Mouse (Mus musculus) layer of hippocampus, adult 2 months (tissue): ENCODE measurements around the gene Inpp5a. TPM values are rescaled to one million over a fixed set of nuclear protein-coding genes. Genes with fewer than 3 reads are reported as not detected.

Source experiments
- DNase-seq, 2 experiments: peaks; one replicate each; pipeline ENCODE4 v3.0.0; 2022; ENCODE audit warnings: low spot score in 2 of 2
- H3K27ac ChIP-seq: fragments of 200-600 bp; 2 replicates; pipeline ENCODE4 v1.8.1; 2022
- H3K4me3 ChIP-seq: fragments of 200-600 bp; 2 replicates; pipeline ENCODE4 v1.8.1; 2022; ENCODE audit warnings: mild to moderate bottlenecking
- CTCF ChIP-seq: fragments of 200-600 bp; conservative IDR thresholded peaks from 2 replicates; pipeline ENCODE4 v1.8.1; 2022; ENCODE audit warnings: antibody characterized with exemption, mild to moderate bottlenecking, moderate library complexity
- total RNA-seq, 2 experiments: library from RNA; stranded (reverse); gene quantifications; 2 replicates each; pipeline ENCODE4 v1.2.3; 2021

The Inpp5a gene
- total RNA-seq, 2 experiments from 2014 or later, result 39.2 to 41.1 TPM

GRCm38 (mm10) chr7:139397521-139397920, 8.6 kb downstream of the Inpp5a start:
- DNase-seq, result peak; percentile 23 to 38
- no peak overlapping the region for H3K27ac ChIP-seq
- no peak overlapping the region for H3K4me3 ChIP-seq
- TF ChIP-seq CTCF, result no peak

- Histone ChIP-seq H3K27ac (no peak overlapping the region), H3K4me3 (no peak overlapping the region)
- no peak for TF ChIP-seq CTCF
- DNase-seq, result no peak
Measured at GRCm38 (mm10) chr7:139398111-139398510, 9.2 kb downstream of the Inpp5a start.

GRCm38 (mm10) chr7:139398530-139399021, 9.7 kb downstream of the Inpp5a start:
- Histone ChIP-seq H3K27ac (no peak overlapping the region), H3K4me3 (no peak overlapping the region)
- DNase-seq, result no peak
- TF ChIP-seq CTCF, result no peak

GRCm38 (mm10) chr7:139399572-139399971, 10.7 kb downstream of the Inpp5a start:
- no peak for DNase-seq
- H3K27ac ChIP-seq, result no peak overlapping the region
- no peak overlapping the region for H3K4me3 ChIP-seq
- no peak for TF ChIP-seq CTCF

- no peak for TF ChIP-seq CTCF
- no peak for DNase-seq
- H3K27ac ChIP-seq, result no peak overlapping the region
- H3K4me3 ChIP-seq, result no peak overlapping the region
Measured at GRCm38 (mm10) chr7:139399977-139400685, 11.2 kb downstream of the Inpp5a start.

- no peak for DNase-seq
- TF ChIP-seq CTCF, result no peak
- Histone ChIP-seq H3K4me3 (no peak overlapping the region), H3K27ac (no peak overlapping the region)
Measured at GRCm38 (mm10) chr7:139400926-139401325, 12.0 kb downstream of the Inpp5a start.

GRCm38 (mm10) chr7:139401791-139402190, 12.9 kb downstream of the Inpp5a start:
- DNase-seq, result no peak
- TF ChIP-seq CTCF, result no peak
- Histone ChIP-seq H3K4me3 (no peak overlapping the region), H3K27ac (no peak overlapping the region)

GRCm38 (mm10) chr7:139402721-139403120, 13.8 kb downstream of the Inpp5a start:
- no peak for TF ChIP-seq CTCF
- DNase-seq, result no peak
- Histone ChIP-seq H3K4me3 (no peak overlapping the region), H3K27ac (no peak overlapping the region)

- DNase-seq, result no peak
- Histone ChIP-seq H3K4me3 (no peak overlapping the region), H3K27ac (no peak overlapping the region)
- no peak for TF ChIP-seq CTCF
Measured at GRCm38 (mm10) chr7:139406581-139406980, 17.7 kb downstream of the Inpp5a start.

GRCm38 (mm10) chr7:139407966-139408365, 19.1 kb downstream of the Inpp5a start:
- TF ChIP-seq CTCF, result no peak
- H3K27ac ChIP-seq, result no peak overlapping the region
- no peak overlapping the region for H3K4me3 ChIP-seq
- no peak for DNase-seq

- no peak overlapping the region for H3K4me3 ChIP-seq
- DNase-seq, result no peak
- no peak overlapping the region for H3K27ac ChIP-seq
- no peak for TF ChIP-seq CTCF
Measured at GRCm38 (mm10) chr7:139409903-139410302, 21.0 kb downstream of the Inpp5a start.

GRCm38 (mm10) chr7:139412223-139412950, 23.5 kb downstream of the Inpp5a start:
- TF ChIP-seq CTCF, result no peak
- Histone ChIP-seq H3K27ac (no peak overlapping the region), H3K4me3 (no peak overlapping the region)
- no peak for DNase-seq

GRCm38 (mm10) chr7:139413400-139413799, 24.5 kb downstream of the Inpp5a start:
- no peak for DNase-seq
- Histone ChIP-seq H3K27ac (no peak overlapping the region), H3K4me3 (no peak overlapping the region)
- TF ChIP-seq CTCF, result no peak

- TF ChIP-seq CTCF, result no peak
- no peak overlapping the region for H3K27ac ChIP-seq
- DNase-seq, result no peak
- no peak overlapping the region for H3K4me3 ChIP-seq
Measured at GRCm38 (mm10) chr7:139415616-139416225, 26.8 kb downstream of the Inpp5a start.
